Mouse (Mus musculus) fibroblast of lung, adult 2 months (primary cell): Measurements from ENCODE around the gene Olfr16.

Experiments
- DNase-seq: peaks from one replicate; pipeline ENCODE4 v3.0.0-alpha.2; 2011; ENCODE audit warnings: low read depth

Olfr16 gene

GRCm38 (mm10) chr1:172950160-172950559, at the start of gene Olfr16:
TSS of gene Olfr16 (plus strand) at chr1:172950409.
- no peak for DNase-seq

- DNase-seq, result no peak
Measured at GRCm38 (mm10) chr1:172903313-172903712, 46.9 kb upstream of the Olfr16 start.

- no peak for DNase-seq
Measured at GRCm38 (mm10) chr1:172917115-172917514, 33.1 kb upstream of the Olfr16 start.

DNA sequence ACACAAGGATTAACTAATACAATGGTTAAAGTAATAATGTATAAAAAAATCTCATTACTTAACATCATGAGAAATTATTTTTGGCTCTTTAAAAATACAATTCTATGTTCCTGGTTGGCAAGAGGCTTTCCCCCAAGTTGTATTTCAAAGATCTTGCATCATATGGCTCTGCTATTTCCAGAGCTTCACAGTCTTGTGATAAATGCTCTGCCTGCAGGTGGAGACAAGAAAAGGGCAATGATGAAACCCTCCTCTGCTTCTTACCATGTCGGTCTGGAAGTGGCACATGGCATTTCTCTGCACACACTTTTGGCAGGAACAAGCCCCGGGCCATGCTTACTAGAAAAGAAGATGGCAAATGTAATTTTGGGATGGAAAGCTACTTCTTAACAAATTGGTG, 31.8 kb upstream of the Olfr16 start:
- DNase-seq, result no peak

- DNase-seq, result no peak
Measured at GRCm38 (mm10) chr1:172932197-172932596, 18.0 kb upstream of the Olfr16 start.

- DNase-seq, result no peak
Measured at GRCm38 (mm10) chr1:172951171-172951720, 1.0 kb downstream of the Olfr16 start.

- DNase-seq, result no peak
Measured at GRCm38 (mm10) chr1:172955376-172955775, 5.2 kb downstream of the Olfr16 start.

- DNase-seq, result peak; percentile 21
Measured at GRCm38 (mm10) chr1:172960452-172960851, 10.2 kb downstream of the Olfr16 start.

GRCm38 (mm10) chr1:172989794-172990634, 39.8 kb downstream of the Olfr16 start:
- DNase-seq, result no peak

- DNase-seq, result no peak
Measured at GRCm38 (mm10) chr1:172990635-172991009, 40.4 kb downstream of the Olfr16 start.
